Mouse (Mus musculus) myocyte (in vitro differentiated cells): ENCODE data around the gene Sox8.

Experiments used
- CEBPB ChIP-seq: IDR thresholded peaks from 2 replicates; pipeline ENCODE4 v1.6.1; 2011; ENCODE audit warnings: mild to moderate bottlenecking, moderate library complexity; ENCODE audit not compliant: poor library complexity, insufficient read depth, severe bottlenecking
- E2F4 ChIP-seq: IDR thresholded peaks from one replicate; pipeline ENCODE4 v1.6.1; 2011; ENCODE audit warnings: mild to moderate bottlenecking, control low read depth, moderate library complexity; ENCODE audit not compliant: insufficient read depth
- MAX ChIP-seq: IDR thresholded peaks from one replicate; pipeline ENCODE4 v1.6.1; 2011; ENCODE audit warnings: low read depth, mild to moderate bottlenecking, control low read depth
- MYOD1 ChIP-seq, 3 experiments: IDR thresholded peaks; one replicate each; pipeline ENCODE4 v1.6.1; 2011; ENCODE audit warnings: control low read depth in 2 of 3, low read depth in 2 of 3, mild to moderate bottlenecking in 2 of 3, moderate library complexity in 1 of 3; ENCODE audit not compliant: insufficient read length in 2 of 3, control insufficient read depth in 1 of 3
- POLR2A ChIP-seq: IDR thresholded peaks from one replicate; pipeline ENCODE4 v1.6.1; 2011; ENCODE audit warnings: low read depth, mild to moderate bottlenecking, control low read depth, moderate library complexity; ENCODE audit not compliant: insufficient read length
- POLR2AphosphoS2 ChIP-seq: IDR thresholded peaks from one replicate; pipeline ENCODE4 v1.6.1; 2011; ENCODE audit warnings: low read depth, control low read depth; ENCODE audit not compliant: insufficient read length
- SRF ChIP-seq: IDR thresholded peaks from one replicate; pipeline ENCODE4 v1.6.1; 2011; ENCODE audit warnings: low read depth; ENCODE audit not compliant: control insufficient read depth, insufficient read length
- TCF12 ChIP-seq: IDR thresholded peaks from one replicate; pipeline ENCODE4 v1.6.1; 2011; ENCODE audit warnings: mild to moderate bottlenecking, control low read depth; ENCODE audit not compliant: poor library complexity, insufficient read depth, severe bottlenecking
- TCF3 ChIP-seq: IDR thresholded peaks from one replicate; pipeline ENCODE4 v1.6.1; 2011; ENCODE audit warnings: low read depth, control low read depth; ENCODE audit not compliant: insufficient read length
- USF1 ChIP-seq: IDR thresholded peaks from one replicate; pipeline ENCODE4 v1.6.1; 2011; ENCODE audit warnings: low read depth, mild to moderate bottlenecking, control low read depth, moderate library complexity

- no peak for TF ChIP-seq POLR2A
- no peak for TF ChIP-seq POLR2AphosphoS2
- TF ChIP-seq USF1: no peak
- no peak for TF ChIP-seq E2F4
- TF ChIP-seq CEBPB: no peak
- no peak for TF ChIP-seq TCF3
- TF ChIP-seq TCF12: no peak
- TF ChIP-seq MYOD1 (IDR thresholded peaks at IDR 0.05; ENCODE audit: control insufficient read depth in 1 of 3, insufficient read length in 2 of 3, low read depth in 2 of 3): no peak
- TF ChIP-seq MAX: no peak
- no peak for TF ChIP-seq SRF
These were observed 44.4 kb upstream of the Sox8 start for GRCm38 (mm10) chr17:25614723-25615510.
